Mouse (Mus musculus) neural tube, embryonic 10.5 days (tissue): ENCODE data around the gene Gpr171.
"Not testable (repeated sequence)": the region's sequence is repeated elsewhere in the genome, so short reads cannot be mapped to it uniquely, and the experiment has no call there.

ENCODE experiments used
- DNase-seq: peaks from one replicate; pipeline ENCODE4 v3.0.0-alpha.2; 2017; ENCODE audit warnings: low spot score; ENCODE audit errors: extremely low spot score

Gene Gpr171

DNA sequence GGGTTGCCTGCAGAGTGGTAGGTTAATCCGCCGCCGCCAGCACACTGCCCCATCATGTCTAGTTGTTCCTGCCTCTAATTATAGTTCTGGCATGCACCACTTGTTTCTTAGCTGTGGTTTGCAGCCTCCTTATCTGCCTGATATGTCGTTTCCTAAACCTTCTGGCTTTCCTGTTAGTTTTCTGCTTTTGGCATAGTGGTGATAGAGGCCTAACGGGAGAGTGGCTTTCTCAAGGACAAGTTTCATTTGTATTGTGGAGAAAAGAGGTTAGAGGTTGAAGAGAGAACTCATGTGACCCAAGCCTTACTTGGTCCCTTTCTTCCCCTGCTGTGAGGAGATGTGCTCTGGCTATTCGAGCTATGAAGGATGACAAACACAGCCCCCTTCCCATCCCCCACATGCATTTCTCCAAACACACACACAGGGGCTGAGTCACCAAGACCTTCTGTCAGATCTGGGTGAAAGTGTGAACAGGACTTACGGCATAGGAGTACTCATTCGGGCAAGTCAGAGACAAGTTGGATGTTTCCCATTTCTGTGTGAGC is 12.4 kb upstream of the Gpr171 start:
- no peak for DNase-seq

DNA sequence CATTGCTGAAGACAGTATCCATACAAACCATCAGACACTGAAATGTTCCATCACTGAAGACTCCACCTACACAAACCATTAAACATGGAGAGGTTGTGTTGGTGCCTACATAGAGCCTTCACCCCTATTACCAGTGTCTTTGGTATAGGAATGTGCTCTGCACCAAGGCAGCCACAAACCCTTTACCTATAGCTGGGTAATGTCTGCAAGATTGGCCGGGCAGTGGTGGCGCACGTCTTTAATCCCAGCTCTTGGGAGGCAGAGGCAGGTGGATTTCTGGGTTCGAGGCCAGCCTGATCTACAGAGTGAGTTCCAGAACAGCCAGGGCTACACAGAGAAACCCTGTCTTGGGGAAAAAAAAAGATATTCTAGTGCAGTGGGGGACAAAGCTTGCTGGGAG is 11.7 kb upstream of the Gpr171 start:
- not testable (repeated sequence) for DNase-seq

DNA sequence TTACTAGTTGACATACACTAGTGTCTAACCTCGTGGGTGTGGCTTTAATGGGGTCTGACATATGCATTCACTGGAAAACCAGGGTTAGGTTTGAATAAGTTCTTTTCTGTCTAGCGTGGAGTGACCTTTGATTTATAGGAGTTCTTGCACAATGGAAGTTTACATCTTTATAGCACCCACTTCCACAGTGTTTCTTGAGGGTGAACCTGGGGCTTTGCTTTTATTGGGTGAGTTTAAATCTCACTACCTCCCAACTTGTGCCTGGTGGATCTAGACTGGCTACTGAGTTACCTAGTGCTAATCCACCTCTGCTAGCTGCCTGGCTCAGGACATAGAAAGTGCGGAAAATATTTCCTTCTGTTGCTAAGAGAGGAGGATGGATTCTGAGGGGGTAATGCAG is 10.3 kb upstream of the Gpr171 start:
- DNase-seq = no peak

DNA sequence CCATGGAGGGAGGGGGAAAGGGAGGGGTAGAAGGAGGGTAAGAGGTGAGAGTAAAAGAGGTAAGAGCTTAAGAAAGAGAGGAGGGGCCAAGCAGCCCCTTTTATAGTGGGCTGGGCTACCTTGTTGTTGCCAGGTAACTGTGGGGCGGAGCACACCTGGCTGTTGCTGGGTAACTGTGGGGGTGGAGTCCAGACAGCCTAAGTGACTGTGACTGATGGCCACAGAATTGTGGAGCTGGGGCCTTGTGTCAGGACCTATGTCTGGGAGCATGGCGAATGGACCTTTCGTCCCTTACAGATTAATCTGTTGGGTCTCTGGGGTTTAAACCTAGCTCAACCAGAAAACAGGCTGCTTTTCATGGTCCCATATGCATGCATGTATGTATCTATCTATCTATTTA is 8.2 kb upstream of the Gpr171 start:
- not testable (repeated sequence) for DNase-seq

DNA sequence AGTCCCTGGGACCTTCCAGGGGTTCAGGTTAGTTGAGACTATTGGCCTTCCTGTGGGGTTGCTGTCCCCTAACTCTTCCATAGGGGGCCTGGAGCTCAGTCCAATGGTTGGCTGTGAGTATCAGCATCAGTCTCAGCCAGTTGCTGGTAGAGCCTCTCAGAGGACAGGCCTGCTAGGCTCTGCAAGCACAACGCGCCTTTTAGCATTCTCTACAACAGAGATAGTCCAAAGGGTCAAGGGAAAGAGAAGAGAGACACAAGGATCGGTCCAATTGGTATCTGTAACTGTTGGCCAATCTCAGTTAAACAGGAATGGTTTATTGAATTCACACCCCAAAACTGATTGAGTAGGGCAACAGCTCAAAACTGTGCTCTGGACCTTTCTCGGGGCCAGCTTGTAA is 5.8 kb upstream of the Gpr171 start:
- DNase-seq = no peak

DNA sequence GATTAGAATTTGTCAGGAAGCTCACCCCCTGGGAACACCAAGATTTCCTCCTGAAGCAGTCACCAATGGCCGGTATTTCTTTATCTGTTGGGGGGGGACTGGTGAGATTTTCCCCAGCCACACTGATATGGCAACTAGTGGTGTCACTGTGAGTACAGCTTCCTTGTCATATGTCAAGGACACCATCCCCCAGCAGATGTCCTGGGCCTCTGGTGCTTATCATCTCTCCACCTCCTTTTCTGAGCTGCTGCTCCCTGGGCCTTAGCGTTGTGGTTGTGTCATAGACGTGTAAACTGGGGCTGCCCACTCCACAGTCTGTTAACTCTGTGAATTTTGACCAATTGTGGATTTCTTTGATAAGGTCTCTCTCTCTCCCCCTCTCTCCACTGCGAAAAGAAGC is 2.8 kb upstream of the Gpr171 start:
- DNase-seq = no peak

DNA sequence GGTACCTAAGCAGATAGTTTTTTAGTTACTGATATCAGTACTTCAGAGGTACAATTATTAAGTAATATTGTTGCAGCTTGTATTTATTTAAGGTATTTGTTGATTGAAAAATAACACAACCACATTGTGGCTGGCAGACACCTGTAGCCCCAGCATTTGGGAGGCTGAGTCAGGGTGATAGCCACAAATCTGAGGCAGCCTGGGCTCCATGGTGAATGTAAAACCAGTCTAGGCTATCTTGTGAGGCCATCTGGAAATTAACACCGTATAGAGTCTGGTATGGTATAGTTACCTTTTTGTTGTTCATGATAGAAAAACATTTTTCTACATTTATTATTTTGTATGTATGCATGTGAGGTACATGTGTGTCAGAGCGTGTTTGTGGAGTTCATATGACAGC is 525 bp upstream of the Gpr171 start:
- no peak for DNase-seq

DNA sequence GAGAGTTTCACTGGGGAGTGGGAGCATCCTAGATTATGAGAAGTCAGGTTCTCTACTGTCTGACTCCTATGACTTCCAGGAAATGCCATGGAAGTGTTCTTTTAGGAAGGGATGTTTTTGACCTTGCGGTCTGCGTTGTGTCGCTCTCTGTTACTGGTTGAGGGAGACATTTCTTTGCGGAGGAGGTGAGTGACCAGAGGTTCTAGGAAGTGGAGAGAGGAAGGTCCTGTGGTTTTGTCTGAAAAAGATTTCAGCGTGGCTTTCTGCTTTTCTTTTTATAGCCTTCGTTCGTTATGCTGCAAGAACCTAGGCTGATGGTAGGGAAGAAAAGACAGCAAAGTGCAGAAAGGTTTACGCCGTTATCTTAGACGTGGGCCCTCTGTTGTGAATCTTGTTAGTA is 3.1 kb downstream of the Gpr171 start:
- no peak for DNase-seq

DNA sequence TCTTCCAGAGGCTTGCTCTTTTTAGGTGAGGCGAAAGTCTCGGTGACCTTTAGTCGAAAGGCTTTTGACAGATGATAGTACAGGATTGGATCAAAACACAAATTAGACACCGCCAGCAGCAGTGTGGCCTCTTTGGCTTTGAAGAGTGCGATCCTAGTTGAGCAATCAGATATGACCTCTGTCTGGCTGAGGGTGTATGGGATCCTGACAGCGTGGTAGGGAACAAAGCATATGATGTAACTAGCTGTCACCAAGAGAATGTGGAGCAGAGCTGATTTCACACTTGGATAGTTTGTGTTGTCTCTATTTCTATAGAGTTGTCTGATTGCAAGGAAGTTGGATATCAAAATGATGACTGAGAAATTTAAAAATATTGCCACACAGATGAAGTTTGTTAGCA is 4.2 kb downstream of the Gpr171 start:
- no peak for DNase-seq

DNA sequence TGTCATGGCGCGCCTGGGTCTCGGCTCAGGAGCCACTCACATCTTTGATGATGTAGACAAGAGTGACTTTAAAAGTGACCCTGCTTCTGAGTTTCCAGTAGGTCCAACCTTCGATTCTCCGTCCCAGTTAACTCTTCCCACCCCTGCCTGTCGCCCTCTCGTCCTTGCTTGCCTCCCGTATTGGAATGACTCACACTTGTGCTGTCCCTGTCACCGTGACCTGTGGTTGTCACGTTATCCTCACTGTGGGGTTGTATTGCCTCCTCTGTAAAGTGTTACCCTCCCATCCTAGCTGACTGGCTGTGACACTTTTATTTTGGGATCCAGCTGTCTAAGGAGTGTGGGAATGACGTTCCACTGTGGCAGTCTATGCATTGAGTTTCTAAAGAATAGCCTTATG is 8.9 kb downstream of the Gpr171 start:
- DNase-seq = no peak

DNA sequence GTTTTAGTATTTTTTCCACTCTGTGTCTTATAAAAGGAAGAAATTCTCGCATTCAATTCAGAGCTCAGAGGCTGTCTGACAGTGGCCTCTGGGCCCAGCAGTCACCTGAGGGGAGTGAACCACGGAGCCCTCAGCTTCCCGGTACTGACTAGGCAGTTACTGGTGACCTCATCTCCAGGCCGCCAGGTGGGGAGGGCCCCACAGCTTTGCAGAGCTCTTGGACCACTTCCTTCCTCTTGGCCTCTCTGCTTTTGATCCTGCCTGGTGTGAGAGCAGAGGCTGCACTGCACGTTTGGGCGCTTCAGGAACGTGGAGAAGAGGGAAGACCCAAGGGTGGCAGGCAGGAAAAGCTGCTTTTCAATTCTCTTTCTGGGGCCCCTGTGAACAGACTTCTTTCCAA is 20.7 kb downstream of the Gpr171 start:
- no peak for DNase-seq

DNA sequence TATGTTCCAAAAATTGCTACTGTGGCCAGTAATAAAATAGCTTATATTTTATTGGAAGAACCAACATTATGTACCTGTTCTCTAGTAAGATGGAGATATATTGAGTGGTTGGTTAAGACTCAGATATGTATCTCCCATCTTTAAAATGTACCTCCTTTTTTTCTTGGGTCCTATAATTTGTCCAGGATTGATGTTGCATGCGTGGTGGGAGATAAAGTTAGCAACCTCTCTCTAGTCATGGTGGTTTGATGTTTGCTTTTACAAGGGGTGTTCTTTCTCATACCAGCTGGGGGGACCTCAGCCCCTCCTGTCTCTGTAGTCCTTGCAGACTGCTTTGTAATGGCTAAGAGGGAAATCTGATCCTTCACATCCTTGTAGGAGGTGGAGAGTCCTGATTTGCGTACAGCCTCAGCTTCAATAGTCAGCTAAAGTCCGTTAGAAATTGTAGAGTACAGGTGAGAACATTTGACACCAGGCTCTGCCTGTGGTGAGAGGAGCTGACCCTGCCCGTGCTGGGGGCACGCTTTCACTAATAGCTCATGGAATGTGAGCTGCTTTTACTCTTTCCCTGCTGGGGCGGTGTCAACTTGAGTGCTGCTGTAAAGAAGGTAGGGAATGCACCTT is 21.2 kb downstream of the Gpr171 start:
- DNase-seq = no peak

DNA sequence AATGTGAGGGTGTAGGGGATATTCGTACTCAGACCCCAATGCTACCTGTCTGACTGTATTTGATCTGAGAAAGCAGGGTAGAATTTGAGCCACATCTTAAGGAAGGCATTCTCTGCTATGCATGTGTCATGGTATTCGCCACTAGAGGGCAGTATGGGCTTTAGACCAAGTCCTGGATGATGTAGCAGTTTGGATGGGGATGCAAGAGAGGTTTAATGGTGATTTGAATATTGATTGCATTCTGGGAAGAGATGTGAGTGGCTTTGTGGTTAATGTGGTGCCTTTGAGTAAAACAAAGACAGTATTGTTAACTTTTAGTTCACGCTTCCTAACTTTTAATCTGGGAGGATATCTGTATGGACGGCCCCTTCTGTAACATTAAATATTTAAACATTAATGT is 22.3 kb downstream of the Gpr171 start:
- DNase-seq = peak; percentile 46

DNA sequence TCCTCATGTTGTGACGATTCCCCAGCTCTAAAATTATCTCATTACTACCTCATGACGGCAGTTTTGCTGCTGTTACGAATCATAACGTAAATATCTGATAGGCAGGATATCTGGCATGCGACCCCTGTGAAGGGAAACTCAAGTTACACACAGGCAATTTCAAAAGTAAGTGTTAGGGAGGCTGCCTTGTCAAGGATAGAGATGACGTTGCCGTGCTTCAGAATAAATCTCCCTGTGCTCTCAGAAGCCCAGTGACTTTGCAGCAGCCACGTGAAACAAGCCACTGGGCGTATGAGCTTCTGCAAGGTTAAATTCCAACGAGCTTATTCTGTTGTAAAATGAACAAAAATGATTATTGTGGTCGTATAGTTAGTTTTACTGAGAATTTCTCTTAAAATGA is 23.0 kb downstream of the Gpr171 start:
- no peak for DNase-seq

DNA sequence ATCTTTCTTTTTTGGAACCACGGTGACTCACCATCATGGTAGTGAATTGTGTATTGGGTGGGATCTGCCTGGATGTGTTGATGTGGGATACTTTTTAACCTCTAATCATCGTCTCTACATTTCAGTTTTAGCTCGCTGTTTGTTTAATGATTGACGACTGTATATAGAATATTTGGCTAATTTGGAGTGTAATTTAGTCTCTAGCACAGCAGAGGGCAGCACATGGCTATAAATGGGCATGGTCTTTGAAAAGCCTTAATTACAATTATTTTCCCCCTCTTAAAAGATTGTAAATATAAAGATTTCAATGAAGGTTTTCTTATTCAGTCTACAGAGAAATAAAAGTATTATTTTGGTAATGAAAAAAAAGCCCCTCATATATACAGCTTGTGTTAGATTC is 24.3 kb downstream of the Gpr171 start:
- DNase-seq = no peak

DNA sequence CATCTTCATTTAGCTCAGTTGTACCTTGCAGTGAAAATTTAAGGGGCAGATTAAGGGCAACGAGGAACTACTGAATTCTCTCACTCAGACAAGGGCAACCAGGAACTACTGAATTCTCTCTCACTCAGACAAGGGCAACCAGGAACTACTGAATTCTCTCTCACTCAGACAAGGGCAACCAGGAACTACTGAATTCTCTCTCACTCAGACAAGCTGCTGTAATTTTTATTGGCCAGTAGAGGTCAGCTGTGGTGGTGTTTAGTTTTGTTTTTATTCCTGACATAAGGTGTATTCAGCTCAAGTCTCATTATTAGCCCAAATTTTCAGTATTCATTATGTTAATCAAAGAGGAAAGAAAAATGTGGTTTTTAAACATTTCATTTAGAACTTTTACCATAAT is 32.5 kb downstream of the Gpr171 start:
- not testable (repeated sequence) for DNase-seq

DNA sequence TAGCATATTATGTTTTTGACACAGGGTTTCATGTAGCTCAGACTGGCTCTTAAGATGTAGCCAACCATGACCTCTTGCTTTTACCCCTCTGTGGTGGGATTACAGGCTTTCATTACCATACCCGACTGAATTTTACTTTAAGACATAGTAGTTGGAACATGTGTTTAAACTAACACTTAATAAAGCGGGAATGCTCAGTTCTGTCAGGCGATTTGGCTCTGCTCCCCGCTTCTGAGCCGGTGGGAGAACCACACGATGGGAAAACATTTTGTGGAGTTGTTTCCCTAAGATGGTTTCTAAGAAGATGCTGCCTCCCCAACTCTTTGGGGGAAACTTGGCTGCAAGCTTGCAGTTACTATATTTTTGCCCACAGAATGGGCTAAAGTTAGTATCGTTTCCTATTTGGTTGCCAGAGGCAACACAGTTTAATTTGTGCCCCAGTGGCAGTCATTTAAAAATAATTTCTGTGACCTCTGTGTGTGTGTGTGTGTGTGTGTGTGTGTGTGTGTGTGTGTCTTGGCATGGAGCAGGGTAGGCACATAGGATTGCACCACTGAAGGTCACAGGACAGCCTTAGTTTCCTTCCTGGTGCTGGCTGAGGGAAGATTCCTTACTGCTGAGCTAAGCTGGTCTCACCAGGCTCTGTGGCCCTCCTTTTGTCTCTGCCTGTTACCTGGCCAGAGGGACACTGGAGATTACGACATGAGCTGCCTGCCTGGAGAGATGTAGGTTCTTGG is 34.9 kb downstream of the Gpr171 start:
- no peak for DNase-seq

DNA sequence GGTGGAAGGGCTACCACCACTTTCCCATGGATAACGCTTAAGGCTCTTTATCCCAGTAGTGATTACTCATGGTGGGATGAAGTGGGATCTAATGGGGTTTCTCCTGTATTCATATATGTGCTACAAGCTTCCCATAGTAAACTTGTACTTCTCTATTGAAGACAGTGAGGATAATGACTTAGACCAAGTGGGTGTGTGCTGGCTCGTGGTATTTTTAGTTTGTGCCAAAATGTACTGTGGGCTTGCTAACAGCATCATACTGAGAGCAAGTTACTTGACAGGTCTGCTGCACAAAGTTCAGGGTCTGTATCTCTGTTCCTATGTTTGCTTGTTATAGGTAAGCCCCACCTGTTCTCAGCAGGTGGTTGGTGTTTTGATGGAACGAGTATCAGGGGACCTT is 35.7 kb downstream of the Gpr171 start:
- DNase-seq = no peak

DNA sequence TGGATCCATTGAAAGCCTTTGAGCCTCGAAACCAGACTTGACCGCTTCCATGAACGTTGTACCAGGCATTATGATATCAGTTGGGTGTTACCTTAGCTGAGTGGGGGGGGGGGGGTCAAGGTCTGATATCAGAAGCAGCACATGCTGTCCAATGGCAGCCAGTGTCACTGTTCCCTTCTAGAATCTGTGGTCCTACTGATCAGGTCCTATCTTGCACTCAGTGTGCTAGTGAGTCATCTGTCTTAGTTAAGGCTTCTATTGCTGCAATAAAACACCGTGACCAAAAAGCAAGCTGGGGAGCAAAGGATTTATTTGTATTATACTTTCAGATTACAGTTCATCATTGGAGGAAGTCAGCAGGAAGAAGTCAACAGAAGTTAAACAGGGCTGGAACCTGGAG is 38.2 kb downstream of the Gpr171 start:
- DNase-seq = no peak

DNA sequence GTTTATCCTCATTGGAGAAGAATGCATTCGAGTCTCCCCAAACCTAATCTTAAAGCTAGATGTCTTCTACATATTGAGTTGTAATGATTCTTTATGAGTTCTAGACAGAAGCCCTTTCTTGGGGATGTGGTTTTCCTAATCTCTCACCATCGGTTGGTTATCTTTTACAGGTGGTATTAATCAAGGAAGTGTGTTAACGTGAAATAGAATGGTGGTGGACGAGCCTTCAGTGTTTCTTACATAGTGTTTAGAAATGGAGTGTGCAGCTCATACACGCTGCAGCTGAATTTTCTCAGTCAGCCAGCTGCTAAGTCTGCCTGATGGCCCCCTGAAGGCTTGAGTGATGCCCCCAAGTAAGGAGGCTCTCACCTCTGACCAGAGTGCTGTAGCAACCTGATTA is 39.5 kb downstream of the Gpr171 start:
- DNase-seq = no peak

DNA sequence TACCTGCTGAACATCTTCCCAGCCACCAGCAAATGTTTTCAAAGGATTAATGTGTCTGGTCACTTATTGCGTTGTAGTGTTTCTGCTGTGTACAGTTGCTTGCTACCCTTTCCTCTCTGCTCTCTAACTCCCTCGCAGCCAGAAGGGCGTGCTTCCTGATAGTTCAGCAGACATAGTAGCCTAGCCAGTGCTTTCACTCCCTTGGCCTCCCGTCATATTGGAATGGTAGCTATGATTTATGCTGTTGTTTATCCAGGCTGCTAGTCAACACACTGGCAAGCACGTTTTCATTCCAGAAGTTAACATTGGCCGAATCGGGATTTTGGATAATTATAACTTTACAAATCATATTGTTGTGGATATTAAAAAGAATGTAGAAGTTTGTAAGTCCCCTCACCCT is 41.5 kb downstream of the Gpr171 start:
- DNase-seq = no peak

DNA sequence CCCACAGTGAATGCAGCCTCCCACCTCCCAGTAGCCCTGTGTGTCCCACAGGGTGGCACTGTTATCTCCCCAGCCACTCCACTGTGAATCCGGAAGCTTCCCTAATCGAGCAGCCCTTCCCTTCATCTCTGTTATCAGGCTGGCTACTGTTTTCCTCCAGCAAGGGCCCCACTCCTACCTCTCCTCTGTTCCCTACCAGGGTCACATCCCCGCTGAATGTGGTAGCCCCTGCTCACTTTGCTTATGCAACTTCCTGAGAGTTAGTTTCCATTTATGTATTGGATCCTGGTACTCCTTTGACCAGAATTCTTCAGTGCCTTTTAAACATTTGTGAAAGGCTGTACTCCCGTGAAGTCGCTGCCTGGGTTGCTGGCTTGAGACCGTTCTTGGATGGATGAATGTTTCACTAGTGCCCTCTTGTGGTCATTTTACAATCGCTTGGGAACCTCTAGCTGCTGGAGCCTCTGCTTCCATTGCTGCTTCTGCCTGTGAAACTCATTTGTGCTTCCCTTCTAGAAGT is 42.5 kb downstream of the Gpr171 start:
- peak; percentile 59 for DNase-seq
